Mouse (Mus musculus) MEL (cell line): ENCODE measurements around the gene Kcne3. TPM values are rescaled to one million over a fixed set of nuclear protein-coding genes. Genes with fewer than 3 reads are reported as not detected.

ENCODE experiments used
- DNase-seq: peaks from one replicate; pipeline ENCODE4 v3.0.0; 2011; ENCODE audit warnings: low read depth, low spot score
- H3K27ac ChIP-seq: 2 replicates; pipeline ENCODE4 v1.5.1; 2012; ENCODE audit warnings: low read depth, mild to moderate bottlenecking, control low read depth, low read length, moderate library complexity; ENCODE audit not compliant: control insufficient read depth
- H3K27me3 ChIP-seq, 2 experiments: fragments of 150-350 bp in 1 of 2; sonication (generic) in 1 of 2; 2 replicates each; pipeline ENCODE4 v1.6.1; 2012; ENCODE audit warnings: low read length in 2 of 2, mild to moderate bottlenecking in 2 of 2, improper control_type of control experiment in 1 of 2, moderate library complexity in 1 of 2; ENCODE audit not compliant: insufficient read depth in 2 of 2, control insufficient read depth in 1 of 2
- H3K36me3 ChIP-seq, 2 experiments: 2 replicates each; pipeline ENCODE4 v1.6.1; 2012 to 2014; ENCODE audit warnings: low read length in 2 of 2, improper control_type of control experiment in 1 of 2, inconsistent platforms in 1 of 2, mild to moderate bottlenecking in 1 of 2; ENCODE audit not compliant: insufficient read depth in 2 of 2, control insufficient read depth in 1 of 2
- H3K4me1 ChIP-seq, 2 experiments: fragments of 150-350 bp in 1 of 2; sonication (generic) in 1 of 2; 2 replicates each; pipeline ENCODE4 v1.6.1; 2012; ENCODE audit warnings: low read length in 2 of 2, improper control_type of control experiment in 1 of 2, mild to moderate bottlenecking in 1 of 2; ENCODE audit not compliant: insufficient read depth in 2 of 2, control insufficient read depth in 1 of 2
- H3K4me3 ChIP-seq, 2 experiments: fragments of 150-350 bp in 1 of 2; sonication (generic) in 1 of 2; 2 replicates each; pipeline ENCODE4 v1.5.1; 2012; ENCODE audit warnings: low read depth in 2 of 2, low read length in 2 of 2, mild to moderate bottlenecking in 2 of 2, moderate library complexity in 2 of 2, control low read depth in 1 of 2, improper control_type of control experiment in 1 of 2; ENCODE audit not compliant: control insufficient read depth in 1 of 2, insufficient read depth in 1 of 2
- H3K79me2 ChIP-seq: 2 replicates; pipeline ENCODE4 v1.6.1; 2012; ENCODE audit warnings: mild to moderate bottlenecking, low read length, moderate library complexity; ENCODE audit not compliant: control insufficient read depth, poor library complexity, insufficient read depth
- H3K9ac ChIP-seq: 2 replicates; pipeline ENCODE4 v1.6.1; 2012; ENCODE audit warnings: low read depth, mild to moderate bottlenecking, control low read depth, low read length, moderate library complexity; ENCODE audit not compliant: control insufficient read depth, poor library complexity, severe bottlenecking
- H3K9me3 ChIP-seq: fragments of 150-350 bp; sonication (generic); replicated peaks from 2 replicates; pipeline ENCODE4 v1.6.1; 2012; ENCODE audit warnings: mild to moderate bottlenecking, low read length, improper control_type of control experiment, moderate library complexity; ENCODE audit not compliant: insufficient read depth
- CHD2 ChIP-seq: IDR thresholded peaks from 2 replicates; pipeline ENCODE4 v1.6.1; 2011; ENCODE audit warnings: low read length, improper control_type of control experiment
- CTCF ChIP-seq, 3 experiments: IDR thresholded peaks in 2 of 3; conservative IDR thresholded peaks in 1 of 3; 2 replicates each; pipeline ENCODE4 v1.5.1; 2011 to 2012; ENCODE audit warnings: low read length in 3 of 3, low read depth in 2 of 3, mild to moderate bottlenecking in 2 of 3, improper control_type of control experiment in 1 of 3, inconsistent platforms in 1 of 3, mixed read lengths in 1 of 3, moderate library complexity in 1 of 3; ENCODE audit not compliant: control insufficient read depth in 1 of 3, insufficient read depth in 1 of 3, poor library complexity in 1 of 3, severe bottlenecking in 1 of 3
- E2F4 ChIP-seq: IDR thresholded peaks from 2 replicates; pipeline ENCODE4 v1.6.1; 2011; ENCODE audit warnings: low read depth, low read length, improper control_type of control experiment, borderline replicate concordance
- EP300 ChIP-seq, 2 experiments: IDR thresholded peaks; 2 replicates each; pipeline ENCODE4 v1.6.1; 2011; ENCODE audit warnings: improper control_type of control experiment in 2 of 2, low read length in 2 of 2, low read depth in 1 of 2, mild to moderate bottlenecking in 1 of 2
- ETS1 ChIP-seq: IDR thresholded peaks from 2 replicates; pipeline ENCODE4 v1.6.1; 2012; ENCODE audit warnings: low read depth, mild to moderate bottlenecking, inconsistent platforms, low read length, improper control_type of control experiment, moderate library complexity
- GABPA ChIP-seq: IDR thresholded peaks from 2 replicates; pipeline ENCODE4 v1.6.1; 2012; ENCODE audit warnings: low read depth, mild to moderate bottlenecking, inconsistent platforms, low read length, improper control_type of control experiment, moderate library complexity
- GATA1 ChIP-seq: IDR thresholded peaks from 2 replicates; pipeline ENCODE4 v1.6.1; 2011; ENCODE audit warnings: low read depth, low read length, improper control_type of control experiment
- HCFC1 ChIP-seq: IDR thresholded peaks from 2 replicates; pipeline ENCODE4 v1.6.1; 2012; ENCODE audit warnings: low read depth, mild to moderate bottlenecking, inconsistent platforms, low read length, improper control_type of control experiment, moderate library complexity
- JUND ChIP-seq: IDR thresholded peaks from 2 replicates; pipeline ENCODE4 v1.6.1; 2011; ENCODE audit warnings: low read depth, mild to moderate bottlenecking, improper control_type of control experiment, low read length
- KAT2A ChIP-seq: conservative IDR thresholded peaks from 2 replicates; pipeline ENCODE4 v1.6.1; 2012; ENCODE audit warnings: low read depth, low read length, improper control_type of control experiment, inconsistent platforms
- MAZ ChIP-seq: IDR thresholded peaks from 2 replicates; pipeline ENCODE4 v1.6.1; 2012; ENCODE audit warnings: low read depth, mild to moderate bottlenecking, inconsistent platforms, low read length, improper control_type of control experiment
- MEF2A ChIP-seq: IDR thresholded peaks from 2 replicates; pipeline ENCODE4 v1.6.1; 2014; ENCODE audit warnings: low read depth, mild to moderate bottlenecking, inconsistent platforms, low read length, improper control_type of control experiment; ENCODE audit not compliant: poor library complexity, insufficient replicate concordance, severe bottlenecking; ENCODE audit errors: extremely low read depth
- MYC ChIP-seq: IDR thresholded peaks from 2 replicates; pipeline ENCODE4 v1.6.1; 2011; ENCODE audit warnings: low read depth, mild to moderate bottlenecking, low read length, improper control_type of control experiment, moderate library complexity
- POLR2AphosphoS5 ChIP-seq: IDR thresholded peaks from 2 replicates; pipeline ENCODE4 v1.6.1; 2012; ENCODE audit warnings: low read depth, borderline replicate concordance, mild to moderate bottlenecking, inconsistent platforms, low read length, moderate library complexity, mixed read lengths
- RAD21 ChIP-seq: IDR thresholded peaks from 2 replicates; pipeline ENCODE4 v1.6.1; 2011; ENCODE audit warnings: mild to moderate bottlenecking, low read depth, low read length, improper control_type of control experiment
- RCOR1 ChIP-seq: IDR thresholded peaks from 2 replicates; pipeline ENCODE4 v1.6.1; 2012; ENCODE audit warnings: low read depth, mild to moderate bottlenecking, inconsistent platforms, low read length, improper control_type of control experiment
- SIN3A ChIP-seq: IDR thresholded peaks from 2 replicates; pipeline ENCODE4 v1.6.1; 2012; ENCODE audit warnings: low read length, improper control_type of control experiment, inconsistent platforms
- SMC3 ChIP-seq: IDR thresholded peaks from 2 replicates; pipeline ENCODE4 v1.6.1; 2011; ENCODE audit warnings: low read depth, low read length, improper control_type of control experiment
- TAL1 ChIP-seq: IDR thresholded peaks from 2 replicates; pipeline ENCODE4 v1.6.1; 2012; ENCODE audit warnings: mild to moderate bottlenecking, inconsistent platforms, low read length, moderate library complexity, mixed read lengths
- TCF12 ChIP-seq: IDR thresholded peaks from 2 replicates; pipeline ENCODE4 v1.6.1; 2014; ENCODE audit warnings: low read depth, mild to moderate bottlenecking, inconsistent platforms, low read length, improper control_type of control experiment, moderate library complexity
- UBTF ChIP-seq: IDR thresholded peaks from 2 replicates; pipeline ENCODE4 v1.6.1; 2012; ENCODE audit warnings: low read depth, mild to moderate bottlenecking, inconsistent platforms, low read length, improper control_type of control experiment, moderate library complexity, borderline replicate concordance; ENCODE audit not compliant: insufficient read depth
- USF2 ChIP-seq, 2 experiments: IDR thresholded peaks; 2 replicates each; pipeline ENCODE4 v1.6.1; 2011 to 2012; ENCODE audit warnings: improper control_type of control experiment in 2 of 2, low read length in 2 of 2, borderline replicate concordance in 1 of 2, inconsistent platforms in 1 of 2, low read depth in 1 of 2, mild to moderate bottlenecking in 1 of 2; ENCODE audit not compliant: insufficient read depth in 1 of 2
- ZKSCAN1 ChIP-seq: IDR thresholded peaks from 2 replicates; pipeline ENCODE4 v1.6.1; 2012; ENCODE audit warnings: low read depth, mild to moderate bottlenecking, inconsistent platforms, low read length, improper control_type of control experiment, moderate library complexity
- polyA plus RNA-seq, 2 experiments: library from polyadenylated mRNA; stranded (reverse) in 1 of 2; unstranded in 1 of 2; fragments of >175 nt in 1 of 2; fragments of >200 nt in 1 of 2; gene quantifications; 2 replicates each; pipeline versions ENCODE4 v1.2.1 to v1.2.4; 2012; ENCODE audit warnings: low replicate concordance in 2 of 2, low read depth in 1 of 2; ENCODE audit not compliant: insufficient read length in 2 of 2, insufficient read depth in 1 of 2, missing spikeins in 1 of 2
- total RNA-seq: library from RNA; depleted of rRNA; stranded (reverse); fragments of 300-350 nt; gene quantifications from 2 replicates; pipeline ENCODE4 v1.2.3, GENCODE M21; 2012

Kcne3 gene
- total and polyA plus RNA-seq, 3 experiments = 4.9 to 6.7 TPM; not detected in 1

- H3K79me2 ChIP-seq = no peaks in the 10 kb centered on the region
- H3K36me3 ChIP-seq = peaks cover 0 to 11% of the 10 kb centered on the region in 2 experiments; a peak in 2 of 4 replicates
- no peak overlapping the region for H3K9ac ChIP-seq
- no peak overlapping the region for H3K27ac ChIP-seq
- DNase-seq = no peak
- H3K4me1 ChIP-seq = peaks cover 4 to 12% of the 10 kb centered on the region in 2 experiments
- H3K9me3 ChIP-seq = no peaks in the 10 kb centered on the region
- no peaks in the 10 kb centered on the region; a peak in 1 of 4 replicates for H3K27me3 ChIP-seq
- no peak overlapping the region for H3K4me3 ChIP-seq
- no peak for TF ChIP-seq RCOR1
- TF ChIP-seq GABPA = no peak
- TF ChIP-seq E2F4 = no peak
- TF ChIP-seq JUND = no peak
- no peak for TF ChIP-seq HCFC1
- TF ChIP-seq SIN3A = no peak
- no peak for TF ChIP-seq CTCF (IDR thresholded peaks at IDR 0.05 in 2 of 3, conservative IDR thresholded peaks at IDR 0.05 in 1 of 3; ENCODE audit: control insufficient read depth in 1 of 3, insufficient read depth in 1 of 3, low read depth in 2 of 3, low read length in 3 of 3, poor library complexity in 1 of 3, severe bottlenecking in 1 of 3)
- TF ChIP-seq MAZ = no peak
- TF ChIP-seq ETS1 = no peak
- no peak for TF ChIP-seq ZKSCAN1
- TF ChIP-seq USF2 (IDR thresholded peaks at IDR 0.05; ENCODE audit: borderline replicate concordance in 1 of 2, insufficient read depth in 1 of 2, low read depth in 1 of 2, low read length in 2 of 2) = no peak
- TF ChIP-seq GATA1 = no peak
- TF ChIP-seq POLR2AphosphoS5 = no peak
- TF ChIP-seq MEF2A = no peak
- TF ChIP-seq KAT2A = no peak
- no peak for TF ChIP-seq SMC3
- TF ChIP-seq TCF12 = no peak
- no peak for TF ChIP-seq CHD2
- TF ChIP-seq TAL1 = no peak
- TF ChIP-seq MYC = no peak
Measured at GRCm38 (mm10) chr7:100201191-100201590, 24.9 kb downstream of the Kcne3 start.

- H3K27ac ChIP-seq = no peak overlapping the region
- H3K4me1 ChIP-seq = peaks cover 7 to 20% of the 10 kb centered on the region in 2 experiments
- no peak for DNase-seq
- H3K4me3 ChIP-seq = no peak overlapping the region
- H3K27me3 ChIP-seq = no peaks in the 10 kb centered on the region; a peak in 1 of 4 replicates
- TF ChIP-seq RAD21 (no peak), EP300 (IDR thresholded peaks at IDR 0.05; ENCODE audit: low read depth in 1 of 2, low read length in 2 of 2) (no peak), ZKSCAN1 (no peak), HCFC1 (no peak), CHD2 (no peak), UBTF (no peak), KAT2A (no peak), TCF12 (no peak), JUND (no peak), TAL1 (no peak)
- H3K9ac ChIP-seq = no peak overlapping the region
- H3K36me3 ChIP-seq = peaks cover 0 to 11% of the 10 kb centered on the region in 2 experiments; a peak in 2 of 4 replicates
- no peaks in the 10 kb centered on the region for H3K9me3 ChIP-seq
- H3K79me2 ChIP-seq = no peaks in the 10 kb centered on the region
Measured at GRCm38 (mm10) chr7:100203616-100204015, 27.3 kb downstream of the Kcne3 start.
